Mouse (Mus musculus) intestine, postnatal 0 days (tissue): ENCODE results near the gene Bicral. TPM values are rescaled to one million over a fixed set of nuclear protein-coding genes. Genes with fewer than 3 reads are reported as not detected.
"Not testable (repeated sequence)": the region's sequence is repeated elsewhere in the genome, so short reads cannot be mapped to it uniquely, and the experiment has no call there.

ENCODE experiments used
- ATAC-seq: fragments of 200-750 bp; cut with Nextera tagmentation; 2 replicates; pipeline ENCODE4 v1.8.0; 2017; ENCODE audit warnings: mild to moderate bottlenecking, moderate TSS enrichment, moderate library complexity
- H3K27ac ChIP-seq: fragments of 300-500 bp; sonication (generic); 2 replicates; pipeline ENCODE4 v1.5.1; 2014; ENCODE audit warnings: mild to moderate bottlenecking, low read depth, low read length, moderate library complexity
- H3K27me3 ChIP-seq: fragments of 300-500 bp; sonication (generic); replicated peaks from 2 replicates; pipeline ENCODE4 v1.6.1; 2014; ENCODE audit warnings: low read length, mixed read lengths; ENCODE audit not compliant: control insufficient read depth, insufficient read depth
- H3K36me3 ChIP-seq: fragments of 300-500 bp; sonication (generic); 2 replicates; pipeline ENCODE4 v1.6.1; 2014; ENCODE audit warnings: mild to moderate bottlenecking, moderate library complexity; ENCODE audit not compliant: control insufficient read depth, insufficient read depth
- H3K4me1 ChIP-seq: fragments of 300-500 bp; sonication (generic); replicated peaks from 2 replicates; pipeline ENCODE4 v1.6.1; 2014; ENCODE audit warnings: antibody characterized with exemption, low read length, mixed read lengths; ENCODE audit not compliant: control insufficient read depth, insufficient read depth
- H3K4me2 ChIP-seq: fragments of 300-500 bp; sonication (generic); replicated peaks from 2 replicates; pipeline ENCODE4 v1.6.1; 2014; ENCODE audit warnings: low read depth, mild to moderate bottlenecking, moderate library complexity
- H3K4me3 ChIP-seq: fragments of 300-500 bp; sonication (generic); 2 replicates; pipeline ENCODE4 v1.5.1; 2014; ENCODE audit warnings: low read depth, low read length
- H3K9ac ChIP-seq: fragments of 300-500 bp; sonication (generic); 2 replicates; pipeline ENCODE4 v1.6.1; 2014; ENCODE audit warnings: mild to moderate bottlenecking, low read depth, low read length
- H3K9me3 ChIP-seq: fragments of 300-500 bp; sonication (generic); 2 replicates; pipeline ENCODE4 v1.6.1; 2016; ENCODE audit warnings: mixed run types; ENCODE audit not compliant: control insufficient read depth
- CTCF ChIP-seq: sonication (generic); IDR thresholded peaks from 2 replicates; pipeline ENCODE4 v1.5.1; 2016; ENCODE audit warnings: low read depth, mild to moderate bottlenecking, control low read depth, antibody characterized with exemption, moderate library complexity
- WGBS: fragments of 180-500 bp; shearing (Covaris S2); extraction: QIAGEN DNeasy Blood & Tissue Kit; methylation state at CpG from one replicate; pipeline ENCODE4 v1.1.7; 2014; 5-methylcytosine and 5-hydroxymethylcytosine counted together
- polyA plus RNA-seq: library from polyadenylated mRNA; unstranded; fragments of >200 nt; fragmentation: Nextera tagmentation; extraction: Ambion mirVana; gene quantifications from 2 replicates; pipeline ENCODE4 v1.2.1, GENCODE M21; 2015

Bicral gene
- polyA plus RNA-seq, 1 experiment from 2014 or later: 2.2 TPM

- Histone ChIP-seq H3K36me3 (no peaks in the 10 kb centered on the region), H3K27me3 (no peaks in the 10 kb centered on the region), H3K4me1 (0 out of 2 replicates have a peak, but pooled peaks cover 4% of the 10 kb centered on the region), H3K4me3 (no peak overlapping the region), H3K9ac (no peak overlapping the region), H3K9me3 (no peaks in the 10 kb centered on the region), H3K4me2 (no peak overlapping the region), H3K27ac (no peak overlapping the region)
- 31% methylated on average over 6 of the region's 6 CpGs for WGBS
- ATAC-seq: no peak
- no peak for TF ChIP-seq CTCF
These were observed 5.6 kb downstream of the Bicral start for GRCm38 (mm10) chr17:46852725-46853124.

- Histone ChIP-seq H3K27me3 (no peaks in the 10 kb centered on the region), H3K27ac (no peak overlapping the region), H3K4me2 (no peak overlapping the region), H3K4me1 (no peaks in the 10 kb centered on the region), H3K4me3 (no peak overlapping the region), H3K9me3 (no peaks in the 10 kb centered on the region), H3K36me3 (no peaks in the 10 kb centered on the region), H3K9ac (no peak overlapping the region)
- no peak for TF ChIP-seq CTCF
- ATAC-seq: no peak
- WGBS: 91% methylated on average over 7 of the region's 7 CpGs
These were observed 11.1 kb downstream of the Bicral start for GRCm38 (mm10) chr17:46847206-46847605.

- not testable (repeated sequence) for ATAC-seq, H3K36me3 ChIP-seq, H3K4me3 ChIP-seq, H3K27me3 ChIP-seq, H3K4me1 ChIP-seq, H3K9ac ChIP-seq, H3K9me3 ChIP-seq, H3K4me2 ChIP-seq, H3K27ac ChIP-seq
- WGBS: 94% methylated on average over 18 of the region's 18 CpGs
These were observed 11.7 kb downstream of the Bicral start for GRCm38 (mm10) chr17:46846573-46846972.

DNA sequence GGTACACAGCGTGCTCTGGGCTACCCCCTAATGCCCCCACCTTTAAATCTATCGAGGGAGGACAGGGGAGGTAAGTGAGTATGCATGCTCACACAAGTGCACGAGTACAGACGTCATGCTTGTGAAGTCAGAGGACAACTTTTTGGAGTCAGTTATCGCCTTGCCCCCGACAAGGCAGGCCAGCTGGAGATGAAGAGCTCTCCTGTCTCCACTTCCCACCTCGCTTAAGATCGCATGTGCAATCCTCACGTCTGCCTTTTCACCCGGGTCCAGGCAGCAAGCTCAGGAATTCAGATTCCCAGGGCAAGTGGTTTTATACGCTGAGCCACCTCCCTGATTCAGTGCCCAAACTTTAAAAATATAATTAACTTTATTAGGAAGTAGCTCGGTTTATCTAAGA, 13.0 kb downstream of the Bicral start:
- Histone ChIP-seq H3K36me3 (peaks cover 1% of the 10 kb centered on the region; the same call in 1 of the 2 replicates), H3K27me3 (no peaks in the 10 kb centered on the region), H3K4me3 (no peak overlapping the region), H3K9ac (no peak overlapping the region), H3K27ac (no peak overlapping the region), H3K4me1 (no peaks in the 10 kb centered on the region), H3K4me2 (no peak overlapping the region), H3K9me3 (no peaks in the 10 kb centered on the region)
- 84% methylated on average over 12 of the region's 12 CpGs for WGBS
- no peak for ATAC-seq
- TF ChIP-seq CTCF: no peak

DNA sequence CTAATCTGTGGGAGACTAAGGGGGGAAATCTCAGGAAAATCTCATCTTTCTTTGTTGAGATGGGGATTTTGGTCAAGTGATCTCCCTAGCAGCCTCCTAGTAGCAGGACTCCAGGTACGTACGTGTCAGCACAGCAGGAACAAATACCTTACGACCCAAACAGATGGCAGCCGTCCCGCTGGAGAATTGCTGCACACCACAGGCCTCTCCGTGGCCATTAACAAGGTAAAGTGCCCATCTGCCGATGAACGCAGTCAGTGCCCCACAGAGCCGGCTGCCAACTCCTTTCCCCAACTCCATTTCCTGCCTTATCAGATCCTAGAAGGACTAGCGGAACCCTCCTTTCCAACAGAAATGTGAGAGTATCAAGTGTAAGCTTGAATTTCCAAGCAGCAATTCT, 13.5 kb downstream of the Bicral start:
- Histone ChIP-seq H3K27me3 (no peaks in the 10 kb centered on the region), H3K36me3 (peaks cover 4% of the 10 kb centered on the region; the same call in 1 of the 2 replicates), H3K27ac (no peak overlapping the region), H3K4me1 (no peaks in the 10 kb centered on the region), H3K9me3 (no peaks in the 10 kb centered on the region), H3K9ac (no peak overlapping the region), H3K4me2 (no peak overlapping the region), H3K4me3 (no peak overlapping the region)
- TF ChIP-seq CTCF: no peak
- 72% methylated on average over 10 of the region's 10 CpGs for WGBS
- ATAC-seq: no peak

DNA sequence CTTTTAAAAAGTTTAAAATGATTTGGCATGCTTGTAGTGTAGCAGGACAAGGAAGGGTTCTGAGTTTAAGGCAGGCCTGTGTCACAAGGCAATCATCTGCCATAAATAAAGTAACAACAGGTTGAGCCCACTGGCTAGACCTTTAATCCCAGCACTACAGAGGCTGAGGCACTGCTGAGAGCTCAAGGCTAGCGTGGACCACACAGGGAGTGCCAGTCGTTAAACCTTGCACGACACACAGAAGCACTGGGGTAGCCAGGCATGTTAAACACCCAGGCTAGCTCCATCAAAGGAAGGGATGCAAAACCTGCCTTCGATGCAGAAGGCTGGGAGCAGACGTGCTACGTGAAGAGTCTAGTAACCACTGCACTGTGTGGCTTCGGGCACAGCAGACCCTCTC, 14.6 kb downstream of the Bicral start:
- Histone ChIP-seq H3K9ac (no peak overlapping the region), H3K4me1 (no peaks in the 10 kb centered on the region), H3K27ac (no peak overlapping the region), H3K4me3 (no peak overlapping the region), H3K36me3 (peaks cover 4% of the 10 kb centered on the region; the same call in 1 of the 2 replicates), H3K4me2 (no peak overlapping the region), H3K27me3 (no peaks in the 10 kb centered on the region), H3K9me3 (no peaks in the 10 kb centered on the region)
- ATAC-seq: no peak
- TF ChIP-seq CTCF: no peak
- WGBS: 56% methylated on average over 7 of the region's 7 CpGs

DNA sequence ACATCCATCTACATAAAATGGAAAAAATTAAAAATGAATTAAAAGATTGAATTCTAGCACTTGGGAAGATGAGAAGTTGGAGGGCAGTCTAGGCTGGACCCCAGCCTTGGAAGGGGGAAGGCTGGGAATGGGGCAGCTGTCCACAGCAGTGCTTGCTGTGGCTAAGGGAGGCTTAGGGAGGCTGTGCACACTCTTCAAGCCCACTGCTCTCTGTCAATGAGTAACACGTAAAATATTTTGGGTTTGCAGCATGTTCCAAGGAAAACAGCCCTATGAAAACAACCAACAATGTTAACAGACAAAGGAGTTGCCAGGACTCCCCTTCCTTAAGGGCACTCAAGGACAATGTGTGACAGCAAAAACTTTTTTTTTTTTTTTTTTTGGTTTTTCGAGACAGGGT, 15.3 kb downstream of the Bicral start:
- no peak overlapping the region for H3K4me2 ChIP-seq
- H3K4me1 ChIP-seq: no peaks in the 10 kb centered on the region
- WGBS: 68% methylated on average over 2 of the region's 2 CpGs
- ATAC-seq: no peak
- H3K27me3 ChIP-seq: no peaks in the 10 kb centered on the region
- H3K27ac ChIP-seq: no peak overlapping the region
- TF ChIP-seq CTCF: no peak
- no peak overlapping the region for H3K4me3 ChIP-seq
- no peaks in the 10 kb centered on the region for H3K9me3 ChIP-seq
- peaks cover 4% of the 10 kb centered on the region; the same call in 1 of the 2 replicates for H3K36me3 ChIP-seq
- H3K9ac ChIP-seq: no peak overlapping the region
